Mouse (Mus musculus): ENCODE results near the gene Arhgef11.

- TF ChIP-seq UBTF (IDR thresholded peaks at IDR 0.05; ENCODE audit: borderline replicate concordance, insufficient read depth, low read depth, low read length) (no peak), CTCF (IDR thresholded peaks at IDR 0.05 in 2 of 3, conservative IDR thresholded peaks at IDR 0.05 in 1 of 3; ENCODE audit: control insufficient read depth in 1 of 3, insufficient read depth in 1 of 3, low read depth in 2 of 3, low read length in 3 of 3, poor library complexity in 1 of 3, severe bottlenecking in 1 of 3) (no peak), GATA1 (IDR thresholded peaks at IDR 0.05; ENCODE audit: low read depth, low read length) (no peak), POLR2A (IDR thresholded peaks at IDR 0.05; ENCODE audit: control insufficient read depth in 1 of 2, insufficient read depth in 1 of 2, low read depth in 1 of 2, low read length in 2 of 2, poor library complexity in 1 of 2) (no peak), EP300 (IDR thresholded peaks at IDR 0.05; ENCODE audit: low read depth in 1 of 2, low read length in 2 of 2) (no peak), E2F4 (IDR thresholded peaks at IDR 0.05; ENCODE audit: borderline replicate concordance, low read depth, low read length) (no peak)
Measured at GRCm38 (mm10) chr3:87646174-87646573, 28.8 kb downstream of the Arhgef11 start.
